Mouse (Mus musculus) forebrain, embryonic 14.5 days (tissue): ENCODE measurements at regions not wholly inside any gene's neighbourhood (a gene's known extent, or its start where the extent isn't known, plus 50 kb on each side); places are given as distances from the start of the nearest gene placed in this dataset.

Experiments used
- ATAC-seq: fragments of 200-750 bp; cut with Nextera tagmentation; 2 replicates; pipeline ENCODE4 v1.8.0; 2017; ENCODE audit warnings: mild to moderate bottlenecking, moderate library complexity
- DNase-seq: peaks from one replicate; pipeline ENCODE4 v3.0.0-alpha.2; 2015; ENCODE audit warnings: low spot score
- H3K27ac ChIP-seq: fragments of 300-500 bp; sonication (generic); 2 replicates; pipeline ENCODE4 v1.5.1; 2014; ENCODE audit warnings: low read depth, mild to moderate bottlenecking, control low read depth, low read length, moderate library complexity
- H3K27me3 ChIP-seq: fragments of 300-500 bp; sonication (generic); replicated peaks from 2 replicates; pipeline ENCODE4 v1.6.1; 2014; ENCODE audit warnings: low read length, control low read depth, mixed read lengths; ENCODE audit not compliant: control insufficient read depth, insufficient read depth
- H3K36me3 ChIP-seq: fragments of 300-500 bp; sonication (generic); 2 replicates; pipeline ENCODE4 v1.6.1; 2014; ENCODE audit warnings: low read length, control low read depth; ENCODE audit not compliant: control insufficient read depth, insufficient read depth
- H3K4me1 ChIP-seq: fragments of 300-500 bp; sonication (generic); 2 replicates; pipeline ENCODE4 v1.6.1; 2014; ENCODE audit warnings: antibody characterized with exemption, low read length, control low read depth; ENCODE audit not compliant: control insufficient read depth, insufficient read depth
- H3K4me2 ChIP-seq: fragments of 300-500 bp; sonication (generic); 2 replicates; pipeline ENCODE4 v1.6.1; 2014; ENCODE audit warnings: mild to moderate bottlenecking, control low read depth, low read length
- H3K4me3 ChIP-seq: fragments of 300-500 bp; sonication (generic); 2 replicates; pipeline ENCODE4 v1.5.1; 2014; ENCODE audit warnings: low read depth, low read length, control low read depth
- H3K9ac ChIP-seq: fragments of 300-500 bp; sonication (generic); 2 replicates; pipeline ENCODE4 v1.6.1; 2014; ENCODE audit warnings: mild to moderate bottlenecking, low read length, control low read depth, moderate library complexity
- H3K9me3 ChIP-seq: fragments of 300-500 bp; sonication (generic); replicated peaks from 2 replicates; pipeline ENCODE4 v1.6.1; 2016; ENCODE audit warnings: low read length, control low read depth, mixed read lengths; ENCODE audit not compliant: control insufficient read depth
- WGBS: fragments of 180-500 bp; shearing (Covaris S2); extraction: QIAGEN DNeasy Blood & Tissue Kit; methylation state at CpG from one replicate; pipeline ENCODE4 v1.1.7; 2014; 5-methylcytosine and 5-hydroxymethylcytosine counted together

- DNase-seq, result no peak
- WGBS, result 58% methylated on average over 4 of the region's 4 CpGs
- H3K4me2 ChIP-seq, result no peak overlapping the region
- no peaks in the 10 kb centered on the region for H3K4me1 ChIP-seq
- no peaks in the 10 kb centered on the region for H3K27me3 ChIP-seq
- no peak overlapping the region for H3K9ac ChIP-seq
- H3K36me3 ChIP-seq, result no peaks in the 10 kb centered on the region
- ATAC-seq, result no peak
- H3K9me3 ChIP-seq, result no peaks in the 10 kb centered on the region
- no peak overlapping the region for H3K4me3 ChIP-seq
- H3K27ac ChIP-seq, result no peak overlapping the region
Observed at GRCm38 (mm10) chr2:110426881-110427280, 63.9 kb upstream of the Fibin start.

- 89% methylated on average over 3 of the region's 3 CpGs for WGBS
Observed at GRCm38 (mm10) chr2:110452694-110453093, 89.7 kb upstream of the Fibin start.

GRCm38 (mm10) chr2:110472307-110472995, 109.5 kb upstream of the Fibin start:
- DNase-seq (no peak), ATAC-seq (no peak)
- H3K9me3 ChIP-seq, result no peaks in the 10 kb centered on the region
- no peak overlapping the region for H3K4me2 ChIP-seq
- no peaks in the 10 kb centered on the region for H3K27me3 ChIP-seq
- no peak overlapping the region for H3K27ac ChIP-seq
- 91% methylated on average over 3 of the region's 3 CpGs for WGBS
- no peaks in the 10 kb centered on the region for H3K4me1 ChIP-seq
- no peak overlapping the region for H3K9ac ChIP-seq
- no peaks in the 10 kb centered on the region for H3K36me3 ChIP-seq
- H3K4me3 ChIP-seq, result no peak overlapping the region

More at GRCm38 (mm10) chr2:110452694-110453093, 89.7 kb upstream of the Fibin start:
- DNase-seq (no peak), ATAC-seq (no peak)
- Histone ChIP-seq H3K27ac (no peak overlapping the region), H3K27me3 (no peaks in the 10 kb centered on the region), H3K4me1 (no peaks in the 10 kb centered on the region), H3K4me2 (no peak overlapping the region), H3K4me3 (no peak overlapping the region), H3K36me3 (no peaks in the 10 kb centered on the region), H3K9me3 (no peaks in the 10 kb centered on the region), H3K9ac (no peak overlapping the region)

GRCm38 (mm10) chr2:110476591-110476990, 113.6 kb upstream of the Fibin start:
- Histone ChIP-seq H3K4me1 (no peaks in the 10 kb centered on the region), H3K9me3 (no peaks in the 10 kb centered on the region), H3K27me3 (no peaks in the 10 kb centered on the region), H3K4me2 (no peak overlapping the region), H3K27ac (no peak overlapping the region), H3K36me3 (no peaks in the 10 kb centered on the region), H3K4me3 (no peak overlapping the region), H3K9ac (no peak overlapping the region)
- 70% methylated on average over 5 of the region's 5 CpGs for WGBS
- peak; percentile 63 for DNase-seq
- ATAC-seq, result no peak

GRCm38 (mm10) chr2:110481327-110481726, 115.8 kb upstream of the Slc5a12 start:
- H3K36me3 ChIP-seq, result no peaks in the 10 kb centered on the region
- DNase-seq (no peak), ATAC-seq (no peak)
- H3K4me3 ChIP-seq, result no peak overlapping the region
- 98% methylated on average over 2 of the region's 2 CpGs for WGBS
- H3K4me2 ChIP-seq, result no peak overlapping the region
- H3K4me1 ChIP-seq, result no peaks in the 10 kb centered on the region
- no peaks in the 10 kb centered on the region for H3K27me3 ChIP-seq
- no peak overlapping the region for H3K9ac ChIP-seq
- no peaks in the 10 kb centered on the region for H3K9me3 ChIP-seq
- no peak overlapping the region for H3K27ac ChIP-seq

GRCm38 (mm10) chr2:110486201-110486600, 110.9 kb upstream of the Slc5a12 start:
- DNase-seq, result peak; percentile 19
- Histone ChIP-seq H3K4me2 (no peak overlapping the region), H3K4me1 (no peaks in the 10 kb centered on the region; the same call in 1 of the 2 replicates), H3K9ac (no peak overlapping the region), H3K4me3 (no peak overlapping the region), H3K9me3 (no peaks in the 10 kb centered on the region), H3K36me3 (no peaks in the 10 kb centered on the region), H3K27me3 (no peaks in the 10 kb centered on the region), H3K27ac (no peak overlapping the region)
- ATAC-seq, result 0 out of 2 replicates have a peak, but pooled peaks have one; percentile 44
- WGBS, result 47% methylated on average over 5 of the region's 5 CpGs

- no peak overlapping the region for H3K4me3 ChIP-seq
- H3K27ac ChIP-seq, result no peak overlapping the region
- H3K4me2 ChIP-seq, result no peak overlapping the region
- H3K27me3 ChIP-seq, result no peaks in the 10 kb centered on the region
- ATAC-seq, result no peak
- no peak for DNase-seq
- 44% methylated on average over 4 of the region's 4 CpGs for WGBS
- no peaks in the 10 kb centered on the region; the same call in 1 of the 2 replicates for H3K4me1 ChIP-seq
- H3K36me3 ChIP-seq, result no peaks in the 10 kb centered on the region
- no peaks in the 10 kb centered on the region for H3K9me3 ChIP-seq
- H3K9ac ChIP-seq, result no peak overlapping the region
Observed at GRCm38 (mm10) chr2:110486724-110487123, 110.4 kb upstream of the Slc5a12 start.

- no peak overlapping the region for H3K4me3 ChIP-seq
- no peaks in the 10 kb centered on the region for H3K9me3 ChIP-seq
- no peaks in the 10 kb centered on the region; the same call in 1 of the 2 replicates for H3K4me1 ChIP-seq
- DNase-seq (no peak), ATAC-seq (no peak)
- H3K27me3 ChIP-seq, result no peaks in the 10 kb centered on the region
- no peak overlapping the region for H3K4me2 ChIP-seq
- H3K9ac ChIP-seq, result no peak overlapping the region
- no peaks in the 10 kb centered on the region for H3K36me3 ChIP-seq
- no peak overlapping the region for H3K27ac ChIP-seq
- 85% methylated on average over 7 of the region's 7 CpGs for WGBS
Observed at GRCm38 (mm10) chr2:110487950-110488349, 109.1 kb upstream of the Slc5a12 start.

- no peaks in the 10 kb centered on the region for H3K4me1 ChIP-seq
- 78% methylated on average over 2 of the region's 2 CpGs for whole genome bisulfite sequencing
Observed at GRCm38 (mm10) chr2:110501786-110502185, 95.3 kb upstream of the Slc5a12 start.

More at GRCm38 (mm10) chr2:110501786-110502185, 95.3 kb upstream of the Slc5a12 start:
- ATAC-seq (no peak), DNase-seq (no peak)
- no peaks in the 10 kb centered on the region for H3K36me3 ChIP-seq
- H3K9me3 ChIP-seq, result no peaks in the 10 kb centered on the region
- no peak overlapping the region for H3K9ac ChIP-seq
- H3K27ac ChIP-seq, result no peak overlapping the region
- H3K4me2 ChIP-seq, result no peak overlapping the region
- no peak overlapping the region for H3K4me3 ChIP-seq
- H3K27me3 ChIP-seq, result no peaks in the 10 kb centered on the region
